Comparison of ENCODE assay signal across 8 mouse cellular contexts in the genomic region with DNA sequence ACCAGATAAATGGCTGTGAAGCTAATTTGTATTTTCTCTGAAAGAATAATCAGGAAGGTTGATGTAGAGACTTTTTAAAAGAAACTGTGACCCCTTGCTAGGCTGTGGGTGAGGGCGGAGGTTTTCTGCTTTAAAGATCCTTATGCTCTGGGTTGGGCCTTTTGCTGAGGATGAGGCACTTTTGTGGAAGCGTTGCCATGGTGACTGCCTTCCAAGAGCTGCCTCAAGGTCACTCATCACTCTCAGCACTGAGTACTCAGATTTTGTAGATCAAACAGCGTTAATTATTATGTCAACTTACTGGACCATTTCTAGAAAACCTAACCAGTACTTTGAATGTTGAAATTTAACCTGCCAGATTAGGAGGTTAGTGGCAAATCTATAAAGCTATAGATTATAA. TPM values are rescaled to one million over a fixed set of nuclear protein-coding genes. Genes with fewer than 3 reads are reported as not detected.
DNase-seq lines count a peak whose midpoint lies in the region; ATAC-seq and TF ChIP-seq lines count a peak whose summit lies in the region.

No protein-coding gene starts in this region.

- H3K9me3 ChIP-seq in heart, postnatal 0 days (replicated peaks; ENCODE audit: control insufficient read depth, low read length), result no peaks in the 10 kb centered on the region
- H3K9me3 ChIP-seq in hindbrain, embryonic 10.5 days, result no peaks in the 10 kb centered on the region
- no peaks in the 10 kb centered on the region for H3K9me3 ChIP-seq in midbrain, embryonic 12.5 days

- no peaks in the 10 kb centered on the region for H3K27me3 ChIP-seq in heart, postnatal 0 days (ENCODE audit: control insufficient read depth, insufficient read depth, low read length)
- H3K27me3 ChIP-seq in hindbrain, embryonic 10.5 days (ENCODE audit: insufficient read depth, poor library complexity, severe bottlenecking), result no peaks in the 10 kb centered on the region
- H3K27me3 ChIP-seq in midbrain, embryonic 12.5 days, result no peaks in the 10 kb centered on the region

- no peak overlapping the region for H3K4me2 ChIP-seq in heart, postnatal 0 days (ENCODE audit: low read depth, low read length)
- 0 out of 2 replicates have a peak overlapping the region, but pooled peaks have one; percentile 3 for H3K4me2 ChIP-seq in midbrain, embryonic 12.5 days (replicated peaks)

- peak overlapping the region; percentile 78 for H3K27ac ChIP-seq in heart, postnatal 0 days (ENCODE audit: low read depth)
- H3K27ac ChIP-seq in hindbrain, embryonic 10.5 days, result peak overlapping the region; percentile 60
- H3K27ac ChIP-seq in midbrain, embryonic 12.5 days (replicated peaks), result peak overlapping the region; percentile 88

- no peak overlapping the region for H3K4me3 ChIP-seq in heart, postnatal 0 days (ENCODE audit: low read depth, low read length)
- H3K4me3 ChIP-seq in hindbrain, embryonic 10.5 days, result no peak overlapping the region
- H3K4me3 ChIP-seq in midbrain, embryonic 12.5 days, result no peak overlapping the region

- no peak for DNase-seq in heart, postnatal 0 days (ENCODE audit: low spot score)
- no peak for DNase-seq in heart, adult 8-10 months (ENCODE audit: low spot score)
- DNase-seq in adrenal gland, postnatal 14 days, result peak; percentile 57
- DNase-seq in hindbrain, embryonic 10.5 days (ENCODE audit: low spot score), result peak; percentile 65
- no peak for DNase-seq in thymus, postnatal 36 days
- DNase-seq in yolk sac, embryonic 10.5 days (ENCODE audit: low spot score), result no peak
- no peak for DNase-seq in lung, postnatal 25 days (ENCODE audit: low spot score)

- TF ChIP-seq CTCF in heart, postnatal 0 days (IDR thresholded peaks at IDR 0.05; ENCODE audit: low read depth), result no peak

- no peak overlapping the region for H3K9ac ChIP-seq in heart, postnatal 0 days (replicated peaks; ENCODE audit: low read depth, low read length)
- no peak overlapping the region for H3K9ac ChIP-seq in midbrain, embryonic 12.5 days (replicated peaks)

- WGBS in heart, postnatal 0 days, result 35% methylated on average over 3 of the region's 3 CpGs
- WGBS in hindbrain, embryonic 10.5 days, result 37% methylated on average over 3 of the region's 3 CpGs
- WGBS in midbrain, embryonic 12.5 days, result 17% methylated on average over 3 of the region's 3 CpGs

- TF ChIP-seq EP300 in heart, postnatal 0 days (IDR thresholded peaks at IDR 0.05; ENCODE audit: low read depth), result no peak

- ATAC-seq in heart, postnatal 0 days (ENCODE audit: insufficient read depth, low read depth), result no peak
- ATAC-seq in midbrain, embryonic 12.5 days (ENCODE audit: low FRiP score, low read depth), result peak; percentile 69; the same call in 1 of the 2 replicates

- H3K4me1 ChIP-seq in heart, postnatal 0 days (ENCODE audit: control insufficient read depth, insufficient read depth), result peaks cover 29% of the 10 kb centered on the region; the same call in 1 of the 2 replicates
- peaks cover 39% of the 10 kb centered on the region for H3K4me1 ChIP-seq in hindbrain, embryonic 10.5 days (replicated peaks)
- H3K4me1 ChIP-seq in midbrain, embryonic 12.5 days, result peaks cover 31% of the 10 kb centered on the region

- H3K36me3 ChIP-seq in heart, postnatal 0 days (replicated peaks; ENCODE audit: control insufficient read depth, insufficient read depth, low read length), result no peaks in the 10 kb centered on the region
- no peaks in the 10 kb centered on the region; the same call in 1 of the 2 replicates for H3K36me3 ChIP-seq in hindbrain, embryonic 10.5 days
- no peaks in the 10 kb centered on the region for H3K36me3 ChIP-seq in midbrain, embryonic 12.5 days

RNA-seq across cellular contexts. Expression of gene Ncoa3, which starts 29.2 kb away (rescaled TPM):
- total RNA-seq in heart, postnatal 0 days (2014; rRNA removed; ENCODE audit: low replicate concordance), result 17.7 and 48.7 TPM in 2 replicates
- polyA plus RNA-seq in heart, postnatal 0 days (2015; fragmentation: Nextera tagmentation; extraction: Ambion mirVana), result 5.8 and 6.2 TPM in 2 replicates
- total RNA-seq in heart, adult 8-10 months (2022), result 10 to 100 TPM; 24.3 to 30.2 (median 28.7) TPM
- 31.3 and 42.8 TPM in 2 replicates for total RNA-seq in adrenal gland, postnatal 14 days (2021)
- 14.6 and 16.6 TPM in 2 replicates for polyA plus RNA-seq in hindbrain, embryonic 10.5 days (2016; fragmentation: Nextera tagmentation; extraction: Ambion mirVana)
- 15.3 and 15.7 TPM in 2 replicates for polyA plus RNA-seq in midbrain, embryonic 12.5 days (2016; fragmentation: Nextera tagmentation; extraction: Ambion mirVana)

Comparison
In these comparisons a context has a peak if more than half of its experiments do, and no peak if none do; other contexts are left out.
1. DNase-seq: peak in adrenal gland, postnatal 14 days (single experiment) and hindbrain, embryonic 10.5 days (single experiment); none in heart, postnatal 0 days (single experiment), heart, adult 8-10 months (single experiment), thymus, postnatal 36 days (0 of 2), yolk sac, embryonic 10.5 days (single experiment) and lung, postnatal 25 days (single experiment).
2. Peak in every context shown above with its lines, with median percentiles within 50 percentile points of each other: H3K27ac ChIP-seq.